Mouse (Mus musculus) mesoderm, embryonic 11.5 days (tissue): ENCODE results near the gene Pard3b.

Experiments
- DNase-seq: peaks from one replicate; pipeline ENCODE4 v3.0.0-alpha.2; 2012; ENCODE audit warnings: low read depth, low spot score

Gene Pard3b

DNA sequence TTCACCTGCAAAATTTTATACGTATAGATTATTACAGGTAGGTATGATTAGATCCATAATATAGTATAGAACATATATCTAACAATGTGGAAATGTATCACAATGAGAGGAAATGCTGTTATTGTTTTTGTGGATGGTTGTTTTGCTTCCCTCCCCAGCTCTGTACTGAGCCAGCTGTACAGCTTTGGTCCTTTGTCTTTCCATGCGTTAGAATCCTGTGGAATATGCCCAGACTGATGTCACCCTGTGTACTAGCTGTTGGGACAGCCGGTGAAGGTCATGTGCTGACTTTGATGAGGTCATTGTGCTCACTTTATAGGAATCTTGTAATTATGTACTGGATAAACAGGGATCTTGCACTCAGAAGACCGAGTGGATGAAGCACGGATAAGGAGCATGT lies 286.9 kb downstream of the Pard3b start:
- DNase-seq: no peak

DNA sequence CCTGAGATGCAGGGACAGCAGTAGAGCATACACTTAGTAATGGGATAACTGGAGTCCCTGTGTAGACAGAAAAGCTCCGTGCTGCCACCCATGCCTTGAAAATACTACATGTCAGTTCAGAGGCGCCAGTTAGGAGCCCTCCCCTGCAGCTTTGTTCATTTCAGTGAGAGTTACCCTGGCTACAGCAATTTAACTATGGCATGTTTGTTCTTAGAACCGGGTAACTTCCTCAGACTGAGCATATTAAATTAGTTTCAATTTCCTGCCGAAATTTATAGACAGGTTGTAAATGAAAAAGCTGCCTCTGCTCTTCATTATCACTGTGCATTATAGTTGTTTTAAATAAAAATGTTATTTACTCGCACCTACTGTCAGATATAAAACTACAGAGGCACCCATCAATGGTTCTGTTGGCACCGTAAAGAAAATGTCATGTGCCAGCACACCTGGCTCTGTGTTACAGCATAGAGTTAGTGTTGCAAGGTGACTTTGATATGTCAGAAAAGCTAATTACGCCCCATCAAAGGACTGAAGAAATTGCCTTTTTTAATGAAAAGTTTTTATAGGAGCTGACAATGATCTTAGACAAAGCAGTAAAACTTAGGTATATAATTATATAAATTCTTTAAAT lies 289.6 kb downstream of the Pard3b start:
- DNase-seq: no peak

DNA sequence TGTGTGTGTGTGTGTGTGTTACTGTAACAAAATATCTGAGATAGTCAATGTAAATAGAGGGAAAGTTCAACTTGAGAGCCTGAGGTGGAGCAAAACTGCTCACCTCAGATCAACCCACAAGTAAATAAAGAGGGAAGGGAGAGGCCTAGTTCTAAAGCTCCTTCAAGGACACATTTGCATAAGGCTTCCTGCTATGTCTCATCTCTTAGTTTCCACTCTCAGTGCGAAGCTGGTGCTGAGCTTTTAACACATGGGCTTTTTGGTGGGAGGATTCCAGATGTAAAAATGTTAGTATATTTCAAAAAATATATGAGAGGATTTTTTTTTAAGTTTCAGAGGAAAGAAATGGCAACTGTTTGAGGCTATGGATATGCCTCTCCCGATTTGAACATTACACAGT lies 294.9 kb downstream of the Pard3b start:
- DNase-seq: no peak

DNA sequence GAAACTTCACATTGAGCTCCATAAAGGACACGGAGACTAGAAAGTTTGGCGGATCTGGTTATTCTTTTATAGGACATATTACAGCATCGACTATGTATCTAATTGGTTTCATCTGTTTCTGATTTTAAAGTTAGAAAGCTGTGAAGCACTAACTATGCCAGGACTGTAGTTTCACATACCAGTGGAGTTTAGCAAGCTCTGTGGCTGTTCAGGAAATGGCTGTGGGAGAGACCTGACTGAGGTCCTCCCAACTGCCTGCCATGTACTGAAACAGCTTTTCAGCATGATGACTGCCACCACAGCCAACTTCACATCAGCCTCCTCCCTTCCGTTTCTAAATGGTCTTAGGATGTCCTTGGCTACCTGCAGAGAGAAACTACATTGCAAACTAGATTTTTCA lies 296.1 kb downstream of the Pard3b start:
- no peak for DNase-seq

DNA sequence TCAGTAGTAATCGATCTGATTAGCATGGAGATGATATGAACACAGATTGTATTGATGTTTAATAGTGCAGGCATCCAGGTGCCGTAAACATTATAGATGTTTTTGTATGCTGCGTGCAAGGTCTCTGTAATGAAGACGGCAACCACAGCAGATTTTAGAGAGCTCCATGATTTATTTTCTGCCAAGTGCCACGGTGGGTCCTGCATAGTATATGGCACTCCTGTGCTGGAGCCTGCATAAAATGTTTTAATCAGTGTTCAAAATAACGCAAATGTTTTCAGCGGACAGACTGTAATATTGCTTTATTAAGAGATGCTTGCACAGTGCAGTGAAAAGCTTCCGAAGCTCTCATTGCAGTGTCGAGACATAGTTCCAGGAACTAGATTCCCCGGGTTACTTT lies 301.3 kb downstream of the Pard3b start:
- DNase-seq: no peak

DNA sequence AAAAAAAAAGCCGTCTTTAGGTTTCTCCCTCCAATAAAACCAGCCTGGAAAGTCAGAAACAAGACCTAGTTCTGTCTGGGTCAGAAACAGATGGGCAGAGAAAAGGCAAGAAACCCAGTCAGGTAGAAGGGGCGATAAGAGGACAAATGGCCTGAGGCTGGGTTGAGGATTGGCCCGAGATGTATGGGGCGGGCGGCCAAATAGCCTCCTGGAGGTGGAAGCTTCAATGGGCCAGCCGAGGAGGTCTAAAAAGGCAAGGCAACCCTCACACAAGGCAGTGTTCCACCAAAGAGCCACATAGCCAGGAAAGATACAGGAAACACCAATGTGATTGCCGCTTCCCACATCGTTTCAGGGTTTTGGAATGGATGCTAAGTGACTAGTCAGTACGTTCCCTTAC lies 322.9 kb downstream of the Pard3b start:
- no peak for DNase-seq

DNA sequence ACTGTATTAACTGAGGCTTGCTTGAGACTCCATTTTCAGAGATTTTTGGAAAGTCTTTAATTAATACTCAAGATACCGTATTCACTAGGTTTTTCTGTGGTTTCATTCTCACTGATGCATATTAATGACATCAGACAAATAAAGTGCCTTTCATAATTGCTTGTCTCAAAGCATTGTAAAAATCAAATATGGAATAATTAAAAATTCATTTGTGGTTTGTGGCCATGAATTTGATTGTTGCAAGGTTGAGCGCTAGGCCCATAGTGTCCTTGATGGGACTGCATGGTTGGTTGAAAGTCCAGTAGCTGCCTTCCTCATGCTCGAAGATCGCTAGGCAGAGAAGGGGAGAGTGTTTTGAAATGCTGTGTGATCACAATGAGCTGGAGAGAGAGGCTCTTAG lies 323.9 kb downstream of the Pard3b start:
- no peak for DNase-seq

DNA sequence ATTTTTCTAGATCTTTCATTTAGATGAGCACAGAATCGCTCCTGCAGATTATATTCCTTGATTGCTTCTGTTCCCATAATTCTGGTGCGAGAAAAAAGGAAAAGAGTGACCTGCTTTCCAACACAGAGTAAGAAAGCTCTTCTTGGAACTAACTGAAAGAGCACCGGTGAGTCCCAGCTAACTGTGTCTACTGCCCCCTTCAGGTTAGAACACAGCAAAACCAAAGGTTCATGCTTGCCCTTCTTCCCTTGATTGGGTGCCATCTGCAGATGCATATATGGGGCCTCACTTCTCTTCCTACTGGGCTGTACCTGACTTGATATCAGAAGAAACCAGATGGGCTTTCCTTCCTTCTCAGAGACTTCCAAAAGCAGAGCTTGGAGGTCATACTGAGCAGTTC lies 328.5 kb downstream of the Pard3b start:
- no peak for DNase-seq

DNA sequence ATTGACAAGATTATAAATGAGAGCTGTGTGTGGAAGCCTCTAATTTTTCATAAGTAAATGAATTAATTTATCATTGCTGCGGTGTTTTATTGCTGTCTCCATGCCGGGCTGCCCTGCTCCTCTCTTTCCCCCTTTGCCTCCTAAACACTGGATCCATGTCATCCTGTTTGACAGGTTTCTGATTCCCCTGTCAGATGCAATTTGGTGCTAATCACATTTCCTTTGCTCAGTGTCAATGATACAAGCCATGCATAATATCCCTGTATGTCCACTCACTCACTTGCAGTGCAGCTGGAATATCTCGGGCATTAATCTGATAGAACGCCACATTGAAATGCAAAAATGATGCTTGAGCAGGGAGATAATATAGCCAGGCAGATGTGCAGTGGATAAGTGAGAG lies 329.2 kb downstream of the Pard3b start:
- DNase-seq: no peak

DNA sequence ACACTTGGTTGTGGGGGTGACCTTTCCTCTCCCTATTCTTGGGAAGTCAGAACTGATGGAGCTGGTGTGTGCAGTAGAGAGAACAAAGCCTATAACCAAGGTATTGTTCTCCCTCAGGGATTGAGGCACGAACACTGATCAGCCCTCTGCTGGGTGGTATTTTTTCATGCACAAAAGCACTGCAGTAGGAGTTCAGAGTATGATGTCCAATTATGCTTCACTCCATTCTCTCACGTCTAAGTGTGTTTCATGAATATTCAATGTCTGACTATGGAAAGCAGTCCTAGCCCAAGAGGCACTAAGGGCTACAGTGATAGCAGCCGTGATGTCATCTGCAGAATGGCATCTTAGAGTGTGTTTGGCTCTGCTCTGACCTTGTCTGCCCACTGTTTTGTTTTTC lies 359.1 kb downstream of the Pard3b start:
- DNase-seq: no peak

DNA sequence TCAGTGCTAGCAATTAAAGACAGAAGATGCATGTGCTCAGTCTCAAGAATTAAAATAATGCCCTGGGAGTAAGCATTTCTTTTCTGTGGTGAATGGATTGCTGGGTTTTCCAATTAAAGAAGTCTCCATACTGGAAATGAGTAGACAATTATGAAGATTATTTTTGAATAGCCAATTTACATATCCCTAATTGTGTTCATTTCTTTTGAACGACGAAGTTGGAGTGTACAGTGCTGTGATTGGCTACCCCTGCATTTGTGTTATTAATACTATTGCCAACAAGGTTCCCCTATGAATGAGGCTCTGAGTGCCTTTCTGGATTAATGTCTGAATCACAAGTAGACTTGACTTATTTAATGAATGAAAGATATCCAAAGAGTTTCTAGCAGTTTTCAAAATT lies 370.2 kb downstream of the Pard3b start:
- DNase-seq: no peak

DNA sequence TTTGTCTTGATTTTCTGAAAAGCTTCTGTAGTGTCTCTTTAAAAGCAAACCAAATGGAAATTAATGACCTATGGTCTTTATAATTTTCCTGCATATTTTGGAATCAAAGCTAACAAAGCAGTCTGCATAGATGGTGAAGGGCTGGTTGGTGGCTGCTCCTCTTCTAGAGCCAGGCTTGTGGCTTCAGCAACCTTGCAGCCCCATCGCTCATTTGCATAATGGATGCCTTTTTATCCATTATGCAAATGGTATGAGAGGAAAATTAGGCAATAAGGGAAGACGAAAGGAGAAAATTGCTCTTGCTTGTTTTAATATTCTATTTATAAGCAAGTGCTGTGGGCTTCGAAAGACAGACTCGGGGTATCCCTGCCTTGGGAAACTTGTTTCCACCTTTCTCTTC lies 373.1 kb downstream of the Pard3b start:
- no peak for DNase-seq

DNA sequence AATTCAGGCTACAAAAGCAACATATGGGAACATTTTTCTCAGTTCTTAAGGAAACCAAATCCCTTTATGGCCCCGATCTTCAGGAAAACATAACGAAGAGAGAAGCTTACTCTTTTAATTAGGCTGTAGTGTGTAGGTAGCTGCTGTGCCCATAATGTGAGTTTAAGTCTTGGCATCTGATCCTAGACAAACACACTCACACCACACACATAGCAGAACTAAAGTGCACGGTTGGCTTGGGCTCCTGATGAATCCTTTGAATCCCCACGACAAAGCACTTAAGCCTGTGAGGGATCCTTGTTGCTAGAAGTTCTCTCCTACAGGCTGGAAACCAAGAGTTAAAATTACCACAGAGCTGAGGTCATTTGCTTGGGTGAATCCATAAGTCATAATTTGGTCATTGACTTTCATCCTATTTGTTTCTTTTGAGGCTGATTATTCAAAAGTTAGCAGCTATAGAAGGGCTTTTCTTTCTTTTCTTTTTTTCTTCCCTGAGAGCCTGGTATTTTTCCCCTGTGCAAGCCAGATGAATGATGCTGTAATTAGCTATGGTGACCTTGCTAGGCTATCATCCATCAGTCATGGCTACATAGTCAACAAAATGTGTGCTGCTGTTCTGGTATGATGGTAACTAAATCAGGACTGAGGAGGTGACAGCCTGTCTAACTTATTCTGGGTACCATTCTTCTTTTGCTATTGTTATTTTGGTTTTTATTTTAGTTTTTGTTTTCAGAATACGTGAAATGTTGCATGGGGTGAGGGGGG lies 378.1 kb downstream of the Pard3b start:
- DNase-seq: peak; percentile 62

DNA sequence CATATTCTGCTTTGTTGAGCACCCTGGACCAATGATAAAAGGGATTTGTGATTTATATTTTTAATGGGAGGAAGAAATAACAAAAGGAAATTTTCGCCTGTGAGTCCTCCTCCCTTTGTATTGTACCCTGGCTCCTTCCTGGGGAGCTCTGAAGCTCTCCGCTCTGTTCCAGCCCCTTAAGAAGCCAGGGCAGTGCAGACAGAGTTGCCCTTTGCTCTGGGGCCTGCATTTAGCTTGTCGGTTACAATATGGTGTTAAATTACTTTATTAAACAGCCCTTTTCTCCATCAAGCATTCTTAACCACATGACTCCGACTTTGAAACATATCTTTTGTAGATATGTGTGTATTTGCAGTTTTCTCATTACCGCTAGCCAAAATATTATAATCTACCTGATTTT lies 379.7 kb downstream of the Pard3b start:
- DNase-seq: no peak

DNA sequence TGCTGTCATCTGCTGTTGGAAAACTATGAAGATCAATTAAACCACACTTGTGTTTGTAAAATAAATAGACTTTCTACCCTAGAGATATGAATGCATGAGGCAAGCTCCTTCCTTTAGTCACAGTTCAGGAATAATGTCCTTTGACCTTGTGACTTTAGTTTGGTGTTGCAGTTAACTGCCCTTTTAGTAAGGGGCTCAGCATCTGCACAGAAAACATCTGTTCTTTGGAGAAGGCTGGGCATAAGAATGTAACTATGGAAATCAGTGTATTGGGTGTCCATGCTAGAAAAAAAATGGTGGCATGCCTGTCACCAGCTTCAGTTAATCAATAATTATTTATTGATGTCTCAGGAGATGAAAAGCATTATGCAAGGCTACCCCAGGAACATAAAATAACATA lies 381.1 kb downstream of the Pard3b start:
- peak; percentile 40 for DNase-seq

DNA sequence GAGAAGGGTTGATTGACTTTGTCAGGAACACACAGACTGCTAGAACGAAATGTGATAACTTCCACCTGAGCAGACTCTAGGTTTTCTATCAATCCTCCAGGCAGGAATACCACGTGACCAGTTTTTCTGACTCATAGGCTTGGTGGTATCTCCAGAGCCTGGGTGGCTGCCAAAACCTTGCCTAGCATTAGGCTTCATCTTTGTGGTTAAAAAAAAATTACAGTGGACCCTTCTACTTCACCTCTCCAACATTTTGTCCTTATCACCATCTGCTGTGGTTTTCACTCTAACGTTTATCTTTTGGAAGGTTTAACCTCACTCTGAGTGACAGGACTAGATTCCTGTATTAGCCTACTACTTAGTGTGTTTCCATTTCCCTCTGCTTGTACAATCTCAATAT lies 403.1 kb downstream of the Pard3b start:
- DNase-seq: no peak

DNA sequence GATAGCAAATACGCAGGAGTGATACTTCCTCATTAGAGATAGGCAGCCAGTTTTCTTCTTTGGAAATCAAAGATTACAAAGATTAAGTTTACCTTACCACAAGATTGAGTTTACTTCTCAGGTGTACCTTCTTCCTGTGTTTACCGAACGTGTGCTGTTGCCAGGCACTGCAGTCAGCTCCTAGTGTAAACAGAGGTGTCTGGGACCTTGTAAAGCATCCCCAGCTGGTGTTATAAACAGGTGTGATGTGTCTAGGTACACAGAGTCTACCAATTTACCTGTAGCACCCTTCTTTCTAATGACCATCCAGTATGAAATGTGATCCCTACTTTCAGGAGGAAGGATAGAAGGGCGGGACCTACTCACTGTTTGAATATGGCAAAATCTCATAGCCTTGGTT lies 410.0 kb downstream of the Pard3b start:
- no peak for DNase-seq

DNA sequence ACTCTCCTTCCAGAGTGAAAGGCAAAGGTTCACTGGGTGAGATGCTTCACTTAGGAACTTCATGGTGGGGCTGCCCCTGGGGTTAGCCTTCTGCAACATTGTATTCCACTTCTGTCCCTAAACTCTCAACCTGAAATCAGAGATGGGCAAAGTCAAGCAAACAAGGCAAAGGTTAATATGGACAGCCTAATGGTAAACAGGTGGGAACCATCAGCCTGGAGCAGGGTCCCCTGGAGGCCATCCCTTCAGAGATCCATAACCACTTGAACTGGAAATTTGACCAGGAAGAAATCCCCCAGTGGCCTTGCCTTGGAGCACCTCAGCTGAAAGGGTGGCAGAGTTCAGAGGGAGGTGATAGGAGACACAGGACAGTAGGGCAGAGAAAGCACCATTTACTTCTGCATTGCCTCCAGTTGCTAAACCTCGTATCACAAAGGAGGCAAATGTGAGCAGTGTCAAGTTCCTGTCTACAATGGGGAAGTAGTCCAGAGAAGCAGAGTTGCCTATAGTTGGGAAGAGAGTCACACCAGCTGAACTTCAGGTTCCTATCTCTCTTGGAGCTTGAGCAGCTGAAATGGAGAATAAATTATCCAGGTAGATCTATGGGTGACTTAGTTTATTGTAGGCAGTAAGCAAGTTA lies 412.7 kb downstream of the Pard3b start:
- peak; percentile 33 for DNase-seq

DNA sequence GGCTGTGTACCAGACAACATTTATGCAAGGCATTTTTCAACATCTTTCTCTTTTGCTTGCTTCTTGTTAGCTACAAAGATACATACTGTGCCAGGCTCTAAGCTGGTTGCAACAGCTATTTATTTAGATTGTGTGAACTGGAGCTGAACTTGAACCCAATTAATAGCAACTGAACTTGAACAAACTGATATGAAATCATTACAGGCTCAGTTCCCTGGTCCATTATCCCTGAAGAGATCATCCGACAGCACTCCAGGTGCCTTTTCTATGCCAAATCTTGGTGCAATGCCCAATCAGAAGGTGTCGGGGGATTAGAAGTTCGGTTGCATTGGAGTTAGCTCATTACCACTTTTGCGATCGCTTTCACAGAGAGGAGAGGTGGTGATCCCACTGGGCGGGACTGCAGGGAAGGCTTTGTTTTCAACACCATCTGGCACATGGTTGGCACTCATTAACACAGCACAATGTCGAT lies 414.6 kb downstream of the Pard3b start:
- no peak for DNase-seq

DNA sequence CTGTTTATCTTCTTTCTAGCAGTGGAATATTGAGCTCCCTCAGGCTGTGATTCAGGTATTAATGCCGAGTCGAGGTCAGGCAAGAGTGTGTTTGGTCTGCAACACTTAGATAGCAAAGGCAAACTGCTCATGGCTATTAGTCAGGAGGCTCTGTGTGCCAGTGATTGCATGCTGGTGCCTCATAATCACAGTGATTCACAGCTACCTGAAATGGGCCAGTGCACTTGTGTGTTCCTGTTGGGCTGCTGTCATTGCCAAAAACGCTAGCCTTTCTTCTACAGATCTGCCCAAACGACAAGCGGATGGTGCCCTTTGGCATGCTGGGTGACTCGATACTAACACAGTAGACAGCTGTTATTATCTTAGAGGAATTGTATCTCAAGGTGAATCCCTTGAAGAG lies 416.7 kb downstream of the Pard3b start:
- no peak for DNase-seq

DNA sequence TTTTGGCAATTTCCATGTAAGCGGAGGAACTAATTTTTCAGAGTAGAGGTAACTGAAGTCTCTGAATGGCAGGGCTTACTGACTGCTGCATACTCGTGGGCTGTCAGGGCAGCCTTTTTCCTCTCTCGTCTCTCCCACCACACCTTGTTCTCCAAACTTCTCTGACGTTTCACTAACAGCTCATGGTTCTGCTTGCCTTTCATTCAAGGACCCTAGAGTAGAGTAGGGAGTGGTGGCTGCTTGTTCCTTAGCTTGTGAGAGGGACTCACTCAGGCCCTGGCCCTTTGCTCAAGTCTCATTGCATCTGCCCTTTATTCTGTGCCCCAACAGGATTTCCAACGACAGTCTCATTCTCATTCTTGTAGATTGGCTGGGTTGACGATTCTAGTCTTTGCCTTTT lies 432.0 kb downstream of the Pard3b start:
- DNase-seq: no peak

DNA sequence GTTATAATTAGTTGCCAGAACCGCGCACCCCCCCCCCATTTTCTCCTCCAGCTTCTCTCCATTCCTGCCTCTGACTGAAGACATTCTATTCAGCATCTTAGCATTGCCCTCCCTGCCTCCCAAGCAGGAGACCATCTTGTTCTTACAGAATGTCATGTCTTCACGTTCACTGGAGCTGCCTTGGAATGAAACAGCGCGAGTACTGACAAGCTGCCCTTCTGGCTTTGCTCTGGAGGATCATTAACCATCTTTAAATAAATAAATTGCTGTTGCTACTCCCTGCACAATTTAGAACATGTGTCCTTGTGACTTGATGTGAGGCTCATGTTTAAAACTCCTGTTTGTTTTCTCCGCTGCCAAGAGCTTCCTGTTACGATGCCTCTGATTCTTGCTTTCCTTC lies 432.5 kb downstream of the Pard3b start:
- DNase-seq: no peak

DNA sequence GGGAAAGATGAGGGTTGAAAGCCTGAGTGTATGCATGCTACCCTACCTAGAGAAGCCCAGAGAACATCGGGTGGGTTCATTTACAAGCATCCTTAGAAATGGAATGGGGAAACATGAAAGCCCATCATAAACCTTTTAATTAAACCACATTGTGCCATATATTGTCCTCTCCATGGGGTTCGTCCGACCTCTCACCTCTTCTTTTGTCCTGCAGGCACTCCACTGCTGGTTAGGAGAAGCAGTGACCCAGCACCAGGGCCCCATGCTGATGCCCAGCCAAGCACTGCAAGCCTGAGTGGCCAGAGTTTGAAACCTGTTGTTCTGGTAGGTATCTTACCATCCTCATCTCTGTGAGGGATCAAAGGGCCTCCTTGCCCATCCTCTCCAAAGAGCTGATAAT lies 437.5 kb downstream of the Pard3b start:
- DNase-seq: no peak
